Comparison of ENCODE assay signal across 22 mouse cellular contexts in the genomic region with DNA sequence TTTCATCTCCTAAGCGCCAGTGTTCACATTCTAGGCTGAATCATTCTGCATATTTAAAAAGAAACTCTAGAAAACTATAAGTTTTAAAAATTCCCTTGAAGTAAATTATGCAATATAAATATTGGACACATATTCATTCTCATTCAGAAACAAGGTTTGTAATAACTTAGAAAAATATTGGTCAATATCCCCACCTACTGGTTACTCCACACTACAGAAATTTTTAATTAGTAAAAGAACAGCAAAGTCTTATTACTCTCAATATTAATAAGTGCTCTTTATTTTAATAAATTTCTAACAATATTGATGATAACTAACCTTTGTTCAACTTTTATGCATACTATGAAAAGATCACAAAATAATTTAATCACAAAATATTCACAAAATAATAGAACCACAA. TPM values are rescaled to one million over a fixed set of nuclear protein-coding genes. Genes with fewer than 3 reads are reported as not detected.
DNase-seq lines count a peak whose midpoint lies in the region; ATAC-seq and TF ChIP-seq lines count a peak whose summit lies in the region.
"Had no signal": no experiment of that assay in that cellular context is flagged by ENCODE, and none has a peak within 500 bp of the region (broad histone marks: within the 10 kb centered on the region; RNA-seq: fewer than 3 reads in every experiment).

No protein-coding gene starts in this region.

- no peak overlapping the region for H3K27ac ChIP-seq in forebrain, postnatal 0 days (ENCODE audit: low read depth, low read length)
- H3K27ac ChIP-seq in forebrain, embryonic 15.5 days (replicated peaks): no peak overlapping the region
- no peak overlapping the region for H3K27ac ChIP-seq in limb, embryonic 14.5 days (replicated peaks; ENCODE audit: low read depth, low read length)
- no peak overlapping the region for H3K27ac ChIP-seq in limb, embryonic 10.5 days
- H3K27ac ChIP-seq: forebrain, embryonic 12.5 days had no signal

- no peak; the same call in 1 of the 2 replicates for ATAC-seq in forebrain, postnatal 0 days
- no peak for ATAC-seq in forebrain, embryonic 15.5 days (replicated peaks)
- no peak for ATAC-seq in limb, embryonic 14.5 days (ENCODE audit: low FRiP score, low read depth)
- ATAC-seq: inflammation-experienced regulatory T-cells, adult 6 months had no signal

- peak; percentile 18; the same call in 1 of the 2 replicates for TF ChIP-seq CTCF in forebrain, postnatal 0 days (IDR thresholded peaks at IDR 0.05; ENCODE audit: low read depth)

- no peaks in the 10 kb centered on the region for H3K4me1 ChIP-seq in forebrain, postnatal 0 days (ENCODE audit: insufficient read depth)
- no peaks in the 10 kb centered on the region for H3K4me1 ChIP-seq in forebrain, embryonic 15.5 days
- H3K4me1 ChIP-seq in limb, embryonic 14.5 days (ENCODE audit: control insufficient read depth, insufficient read depth, low read length): no peaks in the 10 kb centered on the region
- no peaks in the 10 kb centered on the region for H3K4me1 ChIP-seq in limb, embryonic 10.5 days
- H3K4me1 ChIP-seq: forebrain, embryonic 12.5 days had no signal

- no peak for TF ChIP-seq POLR2A in limb, embryonic 14.5 days (IDR thresholded peaks at IDR 0.05; ENCODE audit: borderline replicate concordance, extremely low read depth, insufficient read depth, insufficient read length)

- H3K4me2 ChIP-seq in forebrain, postnatal 0 days (ENCODE audit: low read depth): no peak overlapping the region
- H3K4me2 ChIP-seq in forebrain, embryonic 15.5 days (replicated peaks): no peak overlapping the region
- H3K4me2 ChIP-seq in limb, embryonic 14.5 days (replicated peaks; ENCODE audit: low read depth, low read length, severe bottlenecking): no peak overlapping the region
- H3K4me2 ChIP-seq: forebrain, embryonic 12.5 days had no signal

- H3K36me3 ChIP-seq in forebrain, postnatal 0 days (ENCODE audit: insufficient read depth): no peaks in the 10 kb centered on the region
- H3K36me3 ChIP-seq in forebrain, embryonic 15.5 days: no peaks in the 10 kb centered on the region
- H3K36me3 ChIP-seq in limb, embryonic 14.5 days (ENCODE audit: control insufficient read depth, insufficient read depth, low read length): no peaks in the 10 kb centered on the region
- H3K36me3 ChIP-seq in limb, embryonic 10.5 days: no peaks in the 10 kb centered on the region
- H3K36me3 ChIP-seq: forebrain, embryonic 12.5 days had no signal

- WGBS in forebrain, postnatal 0 days: 63% methylated on average over 1 of the region's 1 CpGs
- 79% methylated on average over 1 of the region's 1 CpGs for WGBS in forebrain, embryonic 15.5 days
- 77% methylated on average over 1 of the region's 1 CpGs for WGBS in limb, embryonic 14.5 days
- 74% methylated on average over 1 of the region's 1 CpGs for WGBS in limb, embryonic 10.5 days

- DNase-seq in forebrain, postnatal 0 days: peak; percentile 20
- DNase-seq in limb, embryonic 14.5 days (ENCODE audit: low spot score): peak; percentile 7
- no peak for DNase-seq in limb, embryonic 10.5 days (ENCODE audit: low spot score)
- DNase-seq in 416B (ENCODE audit: low read depth): peak; percentile 33
- peak; percentile 4 for DNase-seq in fibroblast of lung, adult 2 months (ENCODE audit: low read depth)
- DNase-seq in kidney, postnatal 36 days: no peak
- DNase-seq: cerebellum, adult 9-11 months; lung, adult 18-20 months; right cerebral cortex, postnatal 25 days; thymus, postnatal 36 days had no signal

- H3K9me3 ChIP-seq in forebrain, postnatal 0 days (ENCODE audit: low read length): no peaks in the 10 kb centered on the region
- H3K9me3 ChIP-seq in forebrain, embryonic 15.5 days: no peaks in the 10 kb centered on the region
- H3K9me3 ChIP-seq in limb, embryonic 14.5 days (ENCODE audit: control insufficient read depth, low read length): no peaks in the 10 kb centered on the region
- H3K9me3 ChIP-seq in limb, embryonic 10.5 days (replicated peaks): no peaks in the 10 kb centered on the region
- H3K9me3 ChIP-seq: forebrain, embryonic 12.5 days had no signal

- no peak overlapping the region for H3K4me3 ChIP-seq in forebrain, postnatal 0 days (ENCODE audit: low read depth, low read length)
- no peak overlapping the region for H3K4me3 ChIP-seq in forebrain, embryonic 15.5 days
- no peak overlapping the region for H3K4me3 ChIP-seq in limb, embryonic 14.5 days (replicated peaks; ENCODE audit: low read length)
- no peak overlapping the region for H3K4me3 ChIP-seq in limb, embryonic 10.5 days
- H3K4me3 ChIP-seq: forebrain, embryonic 12.5 days had no signal

- H3K27me3 ChIP-seq in forebrain, postnatal 0 days (ENCODE audit: insufficient read depth, low read length): no peaks in the 10 kb centered on the region
- no peaks in the 10 kb centered on the region for H3K27me3 ChIP-seq in forebrain, embryonic 15.5 days
- no peaks in the 10 kb centered on the region for H3K27me3 ChIP-seq in limb, embryonic 14.5 days (ENCODE audit: control insufficient read depth, insufficient read depth, low read length)
- H3K27me3 ChIP-seq in limb, embryonic 10.5 days (ENCODE audit: low read depth, poor library complexity, severe bottlenecking): no peaks in the 10 kb centered on the region
- H3K27me3 ChIP-seq: forebrain, embryonic 12.5 days had no signal

- H3K9ac ChIP-seq in forebrain, postnatal 0 days: no peak overlapping the region
- no peak overlapping the region for H3K9ac ChIP-seq in forebrain, embryonic 15.5 days (replicated peaks)
- no peak overlapping the region for H3K9ac ChIP-seq in limb, embryonic 14.5 days (ENCODE audit: low read depth, low read length, severe bottlenecking)
- H3K9ac ChIP-seq: forebrain, embryonic 12.5 days had no signal

RNA-seq across cellular contexts. Expression of a gene that starts 20.2 kb away (rescaled TPM):
- total RNA-seq in forebrain, postnatal 0 days (2014; rRNA removed): 0.15 and 0.19 TPM in 2 replicates
- polyA plus RNA-seq in forebrain, postnatal 0 days (2015; fragmentation: Nextera tagmentation; extraction: Ambion mirVana): not detected in 2 replicates
- polyA plus RNA-seq in forebrain, embryonic 15.5 days (2015; fragmentation: Nextera tagmentation; extraction: Ambion mirVana): not detected in 2 replicates
- polyA plus RNA-seq in limb, embryonic 14.5 days (2012; rRNA removed): not detected in 2 replicates
- not detected in 2 replicates for polyA plus RNA-seq in limb, embryonic 14.5 days (2014; fragmentation: Nextera tagmentation; extraction: Ambion mirVana)
- not detected in 2 replicates for polyA plus RNA-seq in limb, embryonic 10.5 days (2016; fragmentation: Nextera tagmentation; extraction: Ambion mirVana)
- total RNA-seq: granulocyte monocyte progenitor cell, adult 5-6 weeks; left cerebral cortex, postnatal 14 days; liver, adult 2 months; megakaryocyte, adult 5-6 weeks had no signal
- polyA plus RNA-seq: C2C12; forebrain, embryonic 12.5 days; heart, embryonic 14.5 days; inflammation-experienced regulatory T-cells, adult 6 months; kidney, embryonic 14.5 days; liver, adult 2 months had no signal

RNA-seq across cellular contexts. Expression of a gene that starts 26.1 kb away (rescaled TPM):
- total RNA-seq in forebrain, postnatal 0 days (2014; rRNA removed): 0.23 TPM in 1 of 2 replicates, not detected in the other
- 0.05 and 0.09 TPM in 2 replicates for polyA plus RNA-seq in forebrain, postnatal 0 days (2015; fragmentation: Nextera tagmentation; extraction: Ambion mirVana)
- 0.08 TPM in 1 of 2 replicates, not detected in the other for polyA plus RNA-seq in forebrain, embryonic 15.5 days (2015; fragmentation: Nextera tagmentation; extraction: Ambion mirVana)
- not detected in 2 replicates for polyA plus RNA-seq in limb, embryonic 14.5 days (2012; rRNA removed)
- polyA plus RNA-seq in limb, embryonic 14.5 days (2014; fragmentation: Nextera tagmentation; extraction: Ambion mirVana): not detected in 2 replicates
- polyA plus RNA-seq in limb, embryonic 10.5 days (2016; fragmentation: Nextera tagmentation; extraction: Ambion mirVana): not detected in 2 replicates
- total RNA-seq: granulocyte monocyte progenitor cell, adult 5-6 weeks; hematopoietic stem cell, adult 5-6 weeks; left cerebral cortex, postnatal 14 days; liver, adult 2 months; megakaryocyte, adult 5-6 weeks had no signal
- polyA plus RNA-seq: C2C12; forebrain, embryonic 12.5 days; heart, embryonic 14.5 days; inflammation-experienced regulatory T-cells, adult 6 months; kidney, embryonic 14.5 days; liver, adult 2 months; neural tube, embryonic 11.5 days had no signal

Comparison
In these comparisons a context has a peak if more than half of its experiments do, and no peak if none do; other contexts are left out.
1. DNase-seq: peak in forebrain, postnatal 0 days (single experiment), limb, embryonic 14.5 days (single experiment), 416B (single experiment) and fibroblast of lung, adult 2 months (single experiment); none in limb, embryonic 10.5 days (single experiment) and kidney, postnatal 36 days (0 of 2).